Mouse (Mus musculus) MEL-GATA-1-ER (cell line): Measurements from ENCODE around the gene Ero1lb.

Experiments used
- DNase-seq: peaks from one replicate; pipeline ENCODE4 v3.0.0-alpha.2; 2012; ENCODE audit warnings: low read depth; ENCODE audit errors: extremely low read depth

The Ero1lb gene

DNA sequence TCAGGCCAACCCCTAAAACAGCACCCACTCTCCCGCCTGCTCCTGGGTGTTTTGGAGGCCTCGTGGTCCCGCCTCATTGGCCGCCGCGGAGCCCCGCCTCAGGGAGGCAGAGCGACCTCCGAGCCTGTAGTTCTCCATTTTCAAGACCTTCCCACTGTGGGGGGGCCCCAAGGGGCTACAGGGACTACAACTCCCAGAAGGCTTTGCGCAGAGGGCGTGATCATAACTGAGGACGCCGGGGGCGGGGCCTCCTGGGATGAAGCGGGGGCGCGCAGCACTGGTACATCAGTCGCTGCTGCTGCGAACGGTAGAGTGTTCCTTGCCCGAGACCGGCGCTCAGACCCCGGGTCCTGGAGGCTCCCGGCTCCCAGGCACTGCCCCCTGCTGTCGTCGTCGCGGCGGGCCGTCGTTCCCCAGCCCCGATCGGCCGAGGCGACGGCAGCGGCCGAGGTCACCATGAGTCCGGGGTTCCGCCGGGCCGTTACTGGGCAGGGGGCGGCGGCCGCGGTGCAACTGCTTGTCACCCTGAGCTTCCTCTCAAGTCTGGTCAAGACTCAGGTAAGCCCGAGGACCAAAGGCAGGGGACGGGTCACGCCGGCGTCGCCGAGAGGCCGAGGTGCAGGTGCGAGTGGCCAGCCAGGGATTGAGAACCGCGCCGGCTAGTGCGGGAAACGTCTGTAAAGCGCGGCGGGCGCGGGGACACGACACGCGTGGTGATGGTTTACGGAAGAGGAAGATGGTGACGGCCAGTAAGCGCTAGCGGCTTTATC lies at the start of gene Ero1lb:
Gene Ero1lb, plus strand, starts transcription at position 254 of the 770 bp plus-strand sequence.
- peak; percentile 93 for DNase-seq

DNA sequence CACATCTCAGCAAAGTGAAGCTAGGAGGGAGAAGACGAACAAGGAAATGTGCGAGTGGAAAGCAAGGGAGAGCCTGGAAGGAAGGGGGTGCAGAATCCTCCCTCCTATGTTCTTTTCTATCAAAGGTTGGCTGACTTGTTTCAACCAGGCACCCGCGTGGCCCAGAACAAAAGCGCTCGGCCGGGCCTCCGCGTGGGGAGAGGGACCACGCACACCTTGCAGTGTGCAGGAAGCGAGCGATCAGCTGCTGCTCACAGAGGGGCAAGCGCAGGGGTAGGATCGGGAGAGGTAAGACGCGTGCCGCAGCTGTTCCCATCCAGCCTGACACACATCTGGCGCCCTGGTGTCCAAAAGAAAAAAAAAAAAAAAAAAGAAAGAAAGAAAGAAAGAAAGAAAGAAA lies 46.3 kb upstream of the Ero1lb start:
- no peak for DNase-seq

DNA sequence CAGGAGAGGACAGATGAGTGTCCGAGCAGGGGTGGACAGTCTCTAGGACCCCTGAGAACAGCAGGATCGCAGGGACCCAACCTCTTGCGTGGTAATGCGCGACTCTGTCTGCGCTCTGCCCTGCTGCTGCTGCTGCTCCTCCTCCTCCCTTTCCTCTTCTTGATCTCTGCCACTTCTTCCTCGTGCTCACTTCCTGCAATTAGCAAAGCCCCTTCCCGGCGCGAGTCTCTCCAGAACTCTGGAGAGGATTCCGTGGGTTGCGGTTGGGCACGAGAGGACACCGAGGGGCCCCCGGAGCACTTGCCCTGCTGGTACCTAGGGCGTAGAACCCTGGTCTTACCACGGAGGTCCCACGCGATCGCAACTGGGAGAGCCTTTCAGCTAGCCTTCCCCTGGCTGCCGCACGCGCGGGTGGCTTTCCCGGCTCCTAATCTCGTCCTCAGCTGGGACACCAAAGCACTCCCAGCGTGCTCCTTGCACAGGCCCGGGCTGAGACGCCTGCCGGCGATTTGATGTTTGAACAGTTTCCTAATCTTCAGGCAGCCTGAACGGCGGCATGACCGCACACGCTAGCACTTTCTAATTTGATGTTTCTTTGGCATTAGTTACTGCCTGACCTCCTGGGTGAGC lies 45.6 kb upstream of the Ero1lb start, which contains the start of gene Edaradd:
Gene Edaradd, minus strand, starts transcription at position 484 of the 630 bp plus-strand sequence.
- no peak for DNase-seq

DNA sequence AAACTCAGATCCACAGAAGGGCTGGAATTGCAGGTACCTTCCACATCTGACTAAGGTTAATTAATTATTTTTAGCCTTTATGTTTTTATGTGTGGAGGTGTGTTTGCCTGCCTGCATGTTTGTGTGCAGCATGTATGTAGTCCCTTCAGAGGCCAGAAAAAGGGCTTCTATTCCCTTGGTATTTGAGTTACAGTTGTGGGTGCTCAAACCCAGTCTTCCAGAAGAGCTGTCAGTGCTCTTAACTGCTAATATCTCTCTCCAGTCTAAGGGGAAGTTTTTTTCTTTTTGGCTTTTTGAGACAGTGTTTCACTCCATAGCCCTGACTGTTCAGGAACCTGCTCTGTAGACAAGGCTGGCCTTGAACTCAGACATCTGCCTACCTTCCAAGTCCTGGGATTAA lies 43.3 kb upstream of the Ero1lb start:
- DNase-seq, result no peak

DNA sequence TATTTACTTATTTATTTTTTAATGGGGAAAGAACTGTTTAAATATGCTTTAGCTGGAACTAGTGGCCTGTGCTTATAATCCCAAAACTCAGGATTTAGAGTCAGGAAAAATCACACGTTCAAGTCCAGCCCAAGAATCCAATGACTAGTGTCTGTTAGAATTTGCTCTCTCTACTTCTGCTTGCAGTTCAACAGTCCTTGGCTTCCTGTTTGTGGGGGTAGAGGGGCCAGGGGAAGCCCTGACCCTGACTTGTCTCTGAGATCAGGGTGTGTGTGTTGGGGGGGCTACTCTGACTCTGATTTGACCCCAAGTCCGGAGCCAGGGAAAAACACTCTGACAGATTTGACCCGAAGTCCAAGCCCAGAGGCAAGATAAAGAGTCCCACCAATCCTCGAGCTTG lies 40.0 kb upstream of the Ero1lb start:
- DNase-seq, result no peak

DNA sequence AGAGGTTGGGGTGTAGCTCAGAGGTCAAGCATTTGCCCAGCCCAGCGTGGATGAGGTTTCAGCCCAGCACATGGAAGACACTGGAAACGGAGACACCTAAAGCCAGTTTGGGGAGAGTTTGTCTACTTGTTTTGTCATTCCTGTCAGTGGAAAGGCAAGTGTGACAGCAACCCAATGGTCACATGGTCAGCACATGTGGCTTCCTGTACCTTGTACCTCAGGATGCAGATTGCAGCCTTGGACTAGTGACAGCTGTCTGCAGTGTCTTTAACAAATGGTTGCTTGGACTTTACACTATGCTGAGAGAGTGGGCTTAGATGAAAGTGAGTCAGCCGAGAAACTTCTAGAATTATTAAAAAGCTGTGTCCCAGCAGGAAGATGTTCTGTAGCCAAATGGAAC lies 31.0 kb upstream of the Ero1lb start:
- no peak for DNase-seq

DNA sequence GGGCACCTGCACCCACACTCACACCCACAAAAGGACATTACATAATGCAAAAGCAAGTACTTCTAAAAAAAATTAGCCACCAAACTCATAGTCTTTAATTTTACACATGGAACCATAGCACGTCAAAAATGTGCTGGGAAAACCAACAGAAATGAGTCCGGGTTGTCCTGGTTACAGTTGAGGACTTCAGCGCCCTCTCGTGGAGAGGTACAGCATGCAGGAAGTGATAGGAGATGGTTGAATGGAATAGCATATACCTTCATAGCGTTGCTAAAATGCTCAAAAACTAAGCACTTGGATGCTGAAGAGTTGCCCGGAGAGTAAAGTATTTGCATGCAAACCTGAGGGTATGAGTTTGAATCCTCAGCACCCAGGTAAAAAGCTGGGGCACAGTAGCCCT lies 27.7 kb upstream of the Ero1lb start:
- peak; percentile 34 for DNase-seq

DNA sequence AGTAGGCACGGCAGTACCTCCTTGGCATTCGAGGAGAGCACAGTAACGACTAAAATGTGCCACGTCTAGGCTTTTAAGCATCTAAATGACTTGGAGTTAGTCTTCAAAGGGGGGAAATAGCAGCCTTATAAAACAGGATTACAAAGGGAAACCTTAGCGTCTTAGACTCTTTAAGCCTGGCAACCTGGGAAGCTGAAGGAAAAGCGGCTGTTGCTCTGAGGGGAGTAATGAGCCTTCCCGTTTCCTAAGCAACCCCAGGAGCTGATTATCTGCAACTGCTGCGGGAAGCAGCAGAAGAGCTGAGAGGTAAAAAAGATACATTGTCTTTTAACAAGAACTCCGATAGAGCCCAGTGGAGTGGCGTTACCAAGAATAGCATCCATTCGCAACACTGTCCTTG lies 26.0 kb upstream of the Ero1lb start:
- no peak for DNase-seq

DNA sequence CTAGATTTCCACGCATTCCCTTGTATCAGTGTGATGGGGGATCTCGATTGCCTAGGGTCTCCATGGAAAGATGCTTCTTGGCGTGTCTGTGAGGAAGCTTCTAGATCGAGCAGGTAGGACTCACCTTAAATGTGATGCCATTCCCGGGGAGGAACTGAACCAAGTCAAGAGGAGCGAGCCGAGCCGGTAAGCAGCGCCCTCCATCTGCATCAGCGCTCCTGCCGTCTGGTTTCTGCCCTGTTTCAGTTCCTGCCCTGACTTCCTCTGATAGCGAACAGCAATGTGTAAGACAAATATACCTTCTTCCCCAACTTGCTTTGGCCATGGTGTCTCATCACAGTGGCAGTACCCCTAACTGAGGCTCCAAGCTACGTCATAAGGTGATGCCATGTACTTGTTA lies 25.6 kb upstream of the Ero1lb start:
- no peak for DNase-seq

DNA sequence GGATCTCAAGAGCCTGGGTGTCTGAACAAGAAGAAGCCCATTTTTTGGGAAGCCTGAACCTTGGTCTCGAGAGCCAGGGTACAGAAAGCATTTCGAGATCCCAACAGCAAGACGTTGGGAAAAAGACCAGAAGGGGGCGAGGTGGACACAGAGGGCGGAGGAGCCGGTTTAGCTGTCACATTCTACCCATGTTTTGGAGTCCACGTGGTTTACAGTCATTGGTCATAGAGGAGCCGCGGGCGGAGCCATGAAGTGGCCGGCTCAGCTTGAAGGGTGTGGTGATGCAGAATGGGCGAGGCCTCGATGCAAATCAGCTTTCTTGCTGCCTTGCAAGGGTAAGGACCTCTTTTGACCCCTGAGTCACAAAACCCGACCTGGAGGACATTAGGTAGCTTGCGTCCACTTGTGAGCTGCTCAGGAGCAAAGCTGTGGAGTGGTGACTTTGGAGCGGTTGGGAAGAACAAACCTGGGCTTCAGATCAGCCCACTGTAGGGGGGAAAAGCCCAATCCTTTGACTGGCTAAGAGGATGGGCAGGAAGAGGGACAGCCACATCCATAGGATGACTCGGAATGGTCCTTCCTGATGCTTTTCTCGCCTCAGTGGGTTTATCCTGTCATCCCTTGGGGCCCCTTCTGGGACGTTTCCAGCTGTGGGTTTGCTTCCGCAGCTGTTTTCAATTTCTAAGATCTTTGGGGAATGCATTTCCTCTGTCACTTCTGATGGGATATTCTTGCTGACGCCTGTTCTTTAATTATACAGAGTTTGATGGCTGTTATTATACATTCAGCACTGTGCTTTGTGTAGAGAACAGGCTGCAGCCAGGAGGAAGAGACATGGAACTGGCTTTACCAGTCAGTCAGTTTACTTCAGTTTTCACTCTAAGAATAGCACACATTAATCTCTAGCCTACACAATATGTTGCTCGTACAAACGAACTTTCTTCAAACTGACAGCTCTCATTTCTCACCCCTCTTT lies 23.4 kb upstream of the Ero1lb start:
- peak; percentile 44 for DNase-seq

DNA sequence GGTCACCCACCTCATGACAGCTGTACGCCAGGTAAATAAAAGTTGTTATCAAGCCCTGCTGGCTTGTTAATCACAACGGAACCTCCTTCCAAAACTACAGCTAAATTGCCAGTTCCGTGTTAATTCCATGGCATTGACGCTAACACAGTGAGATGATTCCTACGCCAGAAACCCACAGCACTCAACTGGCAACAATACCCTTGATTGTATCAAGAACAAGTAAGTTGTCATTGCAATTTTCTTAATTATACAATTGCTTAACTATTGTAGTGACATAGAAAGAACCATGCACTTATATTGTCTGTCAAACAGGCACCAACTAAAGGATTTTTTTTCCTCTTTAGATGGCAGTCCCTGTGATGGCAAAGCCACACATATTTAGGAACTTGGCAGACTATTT lies 22.4 kb upstream of the Ero1lb start:
- no peak for DNase-seq

DNA sequence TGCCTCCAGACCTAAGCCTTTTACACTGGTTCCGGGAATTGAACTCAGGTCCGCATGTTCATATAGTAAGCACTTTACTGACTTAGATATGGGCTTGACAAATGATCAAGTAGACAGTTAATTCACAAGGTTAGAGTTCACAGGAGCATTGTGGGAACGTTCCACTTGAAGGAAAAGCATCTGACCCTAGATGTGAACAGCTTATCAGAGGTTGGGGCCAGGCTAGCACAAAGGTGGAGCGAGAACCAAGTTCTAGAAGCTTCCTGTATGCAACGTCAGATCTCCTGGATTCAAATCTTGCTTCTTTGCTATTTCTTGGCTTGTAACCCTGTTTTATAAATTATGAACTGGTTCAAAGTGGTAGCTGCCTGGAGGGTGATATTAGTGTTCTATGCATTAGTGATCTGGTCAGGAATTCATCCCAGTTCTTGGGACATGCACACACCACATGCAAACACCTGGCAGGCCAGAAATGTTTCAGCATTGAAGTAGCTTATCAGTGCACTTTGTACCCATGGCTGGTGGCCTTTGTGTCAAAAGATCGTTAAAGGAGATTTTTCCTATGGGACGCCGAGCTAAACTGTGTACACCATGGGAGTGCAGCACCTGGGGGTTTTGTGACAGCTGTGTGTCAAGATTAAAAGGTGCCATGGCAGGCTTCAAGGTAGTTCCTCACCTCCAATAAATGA lies 21.6 kb upstream of the Ero1lb start:
- DNase-seq, result no peak

DNA sequence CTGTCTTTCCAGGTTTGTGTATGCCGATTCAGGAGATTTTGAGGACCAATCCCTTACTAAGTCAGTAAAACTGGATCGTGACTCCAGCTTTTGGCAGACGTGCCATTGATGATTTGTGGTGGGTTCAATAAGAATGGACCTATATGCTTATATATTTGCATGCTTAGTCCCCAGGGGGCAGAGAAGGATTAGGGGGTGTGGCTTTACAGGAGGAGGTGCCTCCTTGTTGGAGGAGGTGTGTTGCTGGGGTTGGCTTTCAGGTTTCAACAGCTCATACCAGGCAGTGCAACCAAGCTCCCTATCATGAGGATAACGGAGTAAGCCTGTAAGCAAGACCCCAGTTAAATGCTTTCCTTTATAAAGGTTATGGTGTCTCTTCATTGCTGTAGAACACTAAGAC lies 11.5 kb upstream of the Ero1lb start:
- DNase-seq, result no peak

DNA sequence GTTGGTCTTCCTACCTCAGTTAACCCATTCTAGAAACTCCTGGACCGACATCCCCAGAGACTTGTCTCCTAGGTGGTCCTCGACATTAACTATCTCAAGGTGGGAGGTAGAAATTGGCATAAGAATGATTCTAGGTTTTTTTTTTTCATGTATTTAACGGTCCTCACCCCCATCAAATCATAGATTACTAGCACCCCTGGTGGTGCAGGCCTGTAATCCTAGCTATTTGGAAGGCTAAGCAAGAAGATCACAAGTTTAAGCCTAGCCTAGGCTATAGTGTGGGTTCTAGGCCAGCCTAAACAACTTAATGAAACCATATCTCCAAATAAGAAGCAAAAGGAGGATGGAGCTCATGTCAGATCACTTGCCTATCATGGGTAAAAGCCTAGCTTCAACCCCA lies 6.6 kb upstream of the Ero1lb start:
- DNase-seq, result no peak

DNA sequence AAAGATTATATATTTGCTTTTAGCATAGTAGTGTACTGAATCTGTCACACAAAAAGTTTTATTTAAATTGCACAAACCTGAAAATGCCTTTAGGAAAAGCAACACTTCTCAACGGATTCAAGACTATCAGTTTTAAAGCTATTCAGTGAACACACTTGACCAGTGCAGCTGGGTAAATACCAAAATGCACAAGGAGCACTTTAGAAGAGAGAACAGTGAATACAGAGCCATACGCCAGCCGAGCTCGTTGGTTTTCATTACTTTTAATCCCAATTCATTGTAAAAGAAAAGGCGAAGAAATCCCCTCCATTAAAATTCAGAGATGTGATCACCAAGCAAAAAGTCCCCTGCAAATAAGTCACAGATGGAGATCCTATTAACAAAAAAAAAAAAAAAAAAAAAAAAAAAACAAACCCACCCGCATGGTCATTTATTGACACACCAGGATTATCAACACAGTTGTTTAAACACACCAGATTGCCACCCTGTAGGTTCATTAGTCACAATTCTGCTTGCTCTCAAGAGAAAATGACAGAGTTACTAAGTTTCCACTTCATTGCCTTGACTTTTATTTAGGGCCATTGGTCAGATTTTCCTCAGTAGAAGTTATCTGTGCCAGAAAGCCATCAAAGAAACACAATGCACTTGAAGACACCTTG lies 6.1 kb upstream of the Ero1lb start:
- DNase-seq, result no peak

DNA sequence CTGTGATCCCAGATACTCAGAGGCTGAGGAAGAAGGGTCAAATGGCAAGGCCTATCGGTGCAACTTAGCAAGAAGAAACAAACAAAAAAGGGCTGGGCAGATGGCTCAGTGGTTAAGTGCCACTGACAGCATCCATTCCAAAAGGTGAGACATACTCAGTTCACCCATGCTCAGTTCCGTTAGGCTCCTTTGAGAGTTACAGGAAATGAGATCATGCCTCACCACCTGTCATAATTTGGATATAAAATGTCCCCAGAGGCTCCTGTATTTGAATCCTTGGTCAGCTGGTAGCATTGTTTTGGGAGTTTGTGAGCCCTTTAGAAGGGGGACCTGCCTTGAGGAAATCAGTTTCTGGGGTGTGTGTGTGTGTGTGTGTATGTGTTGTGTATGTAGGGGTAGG lies 3.9 kb upstream of the Ero1lb start:
- no peak for DNase-seq

DNA sequence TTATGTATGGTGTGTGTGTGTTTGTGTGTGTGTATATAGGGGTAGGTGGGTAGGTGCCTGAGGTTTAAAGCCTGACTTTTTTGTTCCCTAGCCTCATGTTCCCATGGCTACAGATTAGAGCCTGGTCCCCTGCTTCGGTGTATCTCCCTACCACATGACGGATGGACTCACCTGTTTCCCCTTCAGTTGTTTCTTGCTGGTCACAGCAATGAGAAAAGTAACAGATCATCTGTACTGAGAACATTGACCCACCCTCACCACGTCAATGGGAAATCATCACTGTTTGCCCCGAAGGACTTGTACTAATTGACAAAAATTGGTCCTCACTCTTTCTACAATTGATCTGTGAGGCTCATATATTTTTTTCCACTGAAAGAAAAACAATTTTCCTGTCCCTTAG lies 3.4 kb upstream of the Ero1lb start:
- DNase-seq, result no peak

DNA sequence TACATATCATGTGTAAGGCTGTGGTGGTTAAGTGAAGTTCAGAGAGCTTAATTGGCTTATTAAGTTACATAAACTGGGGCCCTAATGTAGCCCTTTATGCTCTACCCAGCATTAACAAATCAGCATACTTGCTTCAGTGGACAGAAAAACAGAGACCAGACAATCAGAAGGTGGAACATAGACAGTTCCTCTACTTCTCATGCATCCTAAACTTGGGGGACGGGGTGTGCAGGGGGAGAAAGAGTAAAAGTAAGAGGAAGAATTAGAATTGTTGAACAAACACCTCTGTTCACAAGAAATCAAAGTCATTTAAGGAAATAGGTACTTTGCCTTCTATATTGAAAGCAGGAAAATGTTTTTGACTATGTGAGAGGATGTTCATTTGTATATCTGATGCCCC lies 2.3 kb downstream of the Ero1lb start:
- no peak for DNase-seq

DNA sequence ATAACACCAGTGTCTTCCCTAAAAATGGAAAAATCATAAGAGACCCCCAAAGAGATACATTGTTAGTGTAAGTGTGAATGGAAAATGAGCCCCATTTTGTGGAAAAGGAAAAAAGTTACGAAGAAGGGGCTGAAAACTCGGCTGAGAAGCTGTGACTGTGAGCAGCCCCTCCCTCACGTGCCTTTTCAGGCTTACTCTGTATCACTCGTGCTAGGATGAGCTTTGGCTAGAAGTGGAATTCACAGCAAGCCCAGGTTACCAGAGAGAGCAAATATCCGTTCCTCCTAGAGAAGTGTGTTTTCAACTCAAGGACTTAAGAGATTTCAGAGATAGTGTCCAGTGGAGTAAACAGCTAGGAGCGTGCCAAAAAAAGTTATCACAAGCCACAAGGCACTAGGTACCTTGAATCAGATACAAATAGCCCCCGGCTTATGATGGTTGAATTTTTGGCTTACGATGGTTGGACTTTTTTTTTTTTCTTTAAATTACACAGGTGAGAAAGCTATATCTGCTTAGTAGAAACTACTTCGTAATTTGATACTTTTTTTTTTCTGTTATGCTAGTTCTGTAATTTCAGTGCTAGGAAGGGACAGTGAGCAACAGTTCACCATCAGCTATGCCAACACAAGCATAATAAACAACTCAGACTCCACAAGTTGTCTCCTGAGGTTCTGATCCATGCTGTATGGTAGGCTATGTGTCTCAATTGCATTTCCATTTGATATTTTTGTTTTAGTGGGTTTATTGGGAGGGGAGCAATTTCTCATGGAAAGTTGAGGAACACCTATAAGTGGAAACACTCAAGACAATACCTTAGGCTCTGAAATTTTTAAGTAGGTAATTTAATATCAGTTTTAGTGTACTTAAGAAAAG lies 3.2 kb downstream of the Ero1lb start:
- no peak for DNase-seq

DNA sequence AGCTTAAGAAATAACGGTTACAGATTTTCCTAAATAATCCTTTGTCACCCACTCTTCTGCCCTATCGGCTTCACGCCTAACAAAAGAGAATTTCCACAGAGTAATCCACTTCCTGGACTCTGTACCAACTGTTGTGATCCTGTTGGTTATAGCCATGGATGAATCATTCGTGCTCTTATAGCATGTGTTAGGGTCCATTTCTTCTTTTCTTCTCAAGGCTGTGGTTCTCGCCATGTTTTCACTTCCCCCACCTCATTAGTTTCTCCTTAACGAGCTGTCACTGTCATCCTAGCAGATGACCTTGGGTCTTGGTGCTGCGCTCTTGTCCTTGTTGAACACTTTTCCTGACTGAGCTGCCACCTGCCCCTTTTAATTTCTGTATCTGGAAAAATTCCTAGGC lies 4.1 kb downstream of the Ero1lb start:
- DNase-seq, result no peak
